Mouse (Mus musculus) testis, adult 2 months (tissue): Measurements from ENCODE around the gene Celsr1. TPM values are rescaled to one million over a fixed set of nuclear protein-coding genes. Genes with fewer than 3 reads are reported as not detected.

ENCODE experiments used
- H3K27ac ChIP-seq: fragments of 200-500 bp; 2 replicates; pipeline ENCODE4 v1.5.1; 2012; ENCODE audit warnings: low read depth, low read length; ENCODE audit not compliant: control insufficient read depth, insufficient read depth
- H3K27me3 ChIP-seq: fragments of 200-500 bp; 2 replicates; pipeline ENCODE4 v1.6.1; 2012; ENCODE audit warnings: mild to moderate bottlenecking, low read length, moderate library complexity; ENCODE audit not compliant: control insufficient read depth, insufficient read depth
- H3K36me3 ChIP-seq: fragments of 200-500 bp; 2 replicates; pipeline ENCODE4 v1.6.1; 2012; ENCODE audit warnings: mild to moderate bottlenecking, low read length; ENCODE audit not compliant: control insufficient read depth, insufficient read depth
- H3K4me1 ChIP-seq: fragments of 200-500 bp; 2 replicates; pipeline ENCODE4 v1.6.1; 2012; ENCODE audit warnings: low read length; ENCODE audit not compliant: control insufficient read depth, insufficient read depth
- H3K4me3 ChIP-seq: fragments of 200-500 bp; 2 replicates; pipeline ENCODE4 v1.5.1; 2012; ENCODE audit warnings: low read depth, mild to moderate bottlenecking, low read length, moderate library complexity, mixed read lengths; ENCODE audit not compliant: control insufficient read depth
- CTCF ChIP-seq: fragments of 200-500 bp; IDR thresholded peaks from 2 replicates; pipeline ENCODE4 v1.5.1; 2012; ENCODE audit warnings: low read depth, mild to moderate bottlenecking, inconsistent platforms, low read length, moderate library complexity; ENCODE audit not compliant: control insufficient read depth, insufficient read depth, insufficient replicate concordance
- POLR2A ChIP-seq: fragments of 200-500 bp; IDR thresholded peaks from 2 replicates; pipeline ENCODE4 v1.6.1; 2012; ENCODE audit warnings: low read depth, mild to moderate bottlenecking, inconsistent platforms, low read length, moderate library complexity; ENCODE audit not compliant: control insufficient read depth
- polyA plus RNA-seq: library from polyadenylated mRNA; depleted of rRNA; stranded (reverse); fragments of >200 nt; gene quantifications from 2 replicates; pipeline ENCODE4 v1.2.3, GENCODE M21; 2012

Celsr1 gene
- polyA plus RNA-seq, 1 experiment = 0.15 TPM

- Histone ChIP-seq H3K4me1 (no peaks in the 10 kb centered on the region), H3K4me3 (no peak overlapping the region), H3K27me3 (no peaks in the 10 kb centered on the region), H3K27ac (no peak overlapping the region), H3K36me3 (no peaks in the 10 kb centered on the region)
- no peak for TF ChIP-seq CTCF
- TF ChIP-seq POLR2A = no peak
Observed at GRCm38 (mm10) chr15:86049510-86049909, 15.9 kb upstream of the Celsr1 start.

DNA sequence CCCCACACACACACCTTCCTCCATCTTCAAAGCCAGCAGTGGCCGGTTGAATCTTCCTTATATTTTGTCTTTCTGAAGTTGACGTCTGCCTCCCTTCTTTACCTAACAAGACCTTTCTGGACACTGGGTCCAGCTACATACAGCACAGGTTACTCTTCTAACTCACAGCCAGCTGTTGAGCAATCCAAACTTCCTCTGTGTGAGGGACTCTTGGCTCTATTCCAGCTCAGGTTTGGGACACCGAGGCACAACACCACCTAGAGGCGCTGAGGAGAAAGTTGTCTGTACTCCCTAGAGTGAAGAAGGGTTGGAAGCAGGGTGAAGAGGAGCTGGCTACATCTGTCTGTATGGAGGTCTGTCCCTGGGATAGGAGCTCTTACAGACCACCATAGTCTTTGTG lies 8.8 kb upstream of the Celsr1 start:
- no peak overlapping the region for H3K4me3 ChIP-seq
- H3K4me1 ChIP-seq = no peaks in the 10 kb centered on the region
- no peak overlapping the region for H3K27ac ChIP-seq
- TF ChIP-seq POLR2A (no peak), CTCF (no peak)
- no peaks in the 10 kb centered on the region for H3K27me3 ChIP-seq
- no peaks in the 10 kb centered on the region for H3K36me3 ChIP-seq

DNA sequence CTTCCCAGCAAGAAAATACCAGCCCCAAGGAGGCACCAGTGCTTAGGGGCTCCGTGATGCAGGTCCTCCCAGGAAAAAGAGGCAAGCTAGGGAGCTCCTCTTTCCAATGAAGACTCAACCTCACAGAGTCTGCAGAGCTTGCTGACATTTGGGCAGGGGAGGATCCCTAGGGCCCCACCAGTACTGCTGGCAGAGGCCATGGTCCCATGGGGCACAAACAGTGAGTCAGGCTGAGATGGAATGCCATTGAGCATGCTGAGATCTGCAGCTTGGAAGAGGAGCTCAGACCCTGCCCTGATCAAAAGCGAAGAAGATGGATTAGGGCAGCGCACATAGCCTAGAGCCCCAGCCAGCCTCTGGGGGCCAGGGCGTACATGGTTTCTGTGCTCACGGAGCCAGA lies 7.8 kb upstream of the Celsr1 start:
- H3K27ac ChIP-seq = no peak overlapping the region
- TF ChIP-seq CTCF = no peak
- no peak for TF ChIP-seq POLR2A
- H3K4me1 ChIP-seq = no peaks in the 10 kb centered on the region

DNA sequence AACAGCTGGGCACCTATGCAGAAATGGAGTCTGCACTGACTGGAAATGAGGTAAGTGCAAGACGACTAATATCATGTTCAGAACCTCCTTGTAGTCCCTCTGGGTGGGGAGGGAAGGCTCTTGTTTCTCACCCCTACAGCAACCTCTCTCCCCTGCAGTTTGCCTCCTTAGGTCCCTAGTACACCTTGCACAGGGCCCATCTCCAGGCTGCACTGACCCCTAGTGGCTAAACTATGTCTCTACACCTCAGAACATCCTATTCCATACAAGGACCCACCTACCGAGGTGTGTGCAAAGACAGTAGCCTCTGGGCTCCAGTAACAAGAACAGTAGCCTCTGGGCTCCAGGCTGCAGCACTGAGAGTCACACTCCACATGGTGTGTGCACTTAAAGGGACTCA lies 5.2 kb upstream of the Celsr1 start:
- Histone ChIP-seq H3K36me3 (no peaks in the 10 kb centered on the region), H3K27me3 (no peaks in the 10 kb centered on the region), H3K27ac (no peak overlapping the region), H3K4me3 (peak overlapping the region; percentile 81), H3K4me1 (peaks cover 3% of the 10 kb centered on the region)
- TF ChIP-seq POLR2A = no peak
- TF ChIP-seq CTCF = peak; percentile 93; the same call in 1 of the 2 replicates

More for the DNA sequence above, 7.8 kb upstream of the Celsr1 start:
- H3K4me3 ChIP-seq = no peak overlapping the region
- H3K36me3 ChIP-seq = no peaks in the 10 kb centered on the region
- no peaks in the 10 kb centered on the region for H3K27me3 ChIP-seq

DNA sequence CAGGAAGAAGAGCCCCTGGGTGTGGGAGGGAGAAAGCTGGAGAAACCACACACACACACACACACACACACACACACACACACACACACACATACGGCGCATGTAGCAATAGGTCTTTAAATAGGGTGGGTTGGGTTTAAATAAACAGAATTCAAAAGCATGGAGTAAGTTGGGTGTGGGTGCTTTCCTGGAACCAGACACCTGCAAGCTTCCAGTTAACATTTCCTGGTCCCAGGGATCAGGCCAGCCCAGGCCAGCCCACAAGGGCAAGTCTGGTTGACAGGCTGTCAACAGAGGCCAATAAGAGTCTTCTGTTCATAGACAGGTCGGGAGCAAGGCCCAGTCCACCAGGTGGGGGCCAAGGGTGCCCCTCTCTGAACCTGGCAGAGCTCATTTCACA lies 2.3 kb upstream of the Celsr1 start:
- TF ChIP-seq POLR2A = no peak
- TF ChIP-seq CTCF = no peak
- no peak overlapping the region for H3K27ac ChIP-seq
- H3K27me3 ChIP-seq = no peaks in the 10 kb centered on the region
- peaks cover 13% of the 10 kb centered on the region for H3K4me1 ChIP-seq
- H3K4me3 ChIP-seq = no peak overlapping the region
- no peaks in the 10 kb centered on the region for H3K36me3 ChIP-seq

GRCm38 (mm10) chr15:86034781-86035360 lies 1.3 kb upstream of the Celsr1 start:
- Histone ChIP-seq H3K27me3 (no peaks in the 10 kb centered on the region), H3K4me3 (no peak overlapping the region), H3K27ac (no peak overlapping the region), H3K36me3 (no peaks in the 10 kb centered on the region), H3K4me1 (peaks cover 13% of the 10 kb centered on the region)
- no peak for TF ChIP-seq CTCF
- no peak for TF ChIP-seq POLR2A

DNA sequence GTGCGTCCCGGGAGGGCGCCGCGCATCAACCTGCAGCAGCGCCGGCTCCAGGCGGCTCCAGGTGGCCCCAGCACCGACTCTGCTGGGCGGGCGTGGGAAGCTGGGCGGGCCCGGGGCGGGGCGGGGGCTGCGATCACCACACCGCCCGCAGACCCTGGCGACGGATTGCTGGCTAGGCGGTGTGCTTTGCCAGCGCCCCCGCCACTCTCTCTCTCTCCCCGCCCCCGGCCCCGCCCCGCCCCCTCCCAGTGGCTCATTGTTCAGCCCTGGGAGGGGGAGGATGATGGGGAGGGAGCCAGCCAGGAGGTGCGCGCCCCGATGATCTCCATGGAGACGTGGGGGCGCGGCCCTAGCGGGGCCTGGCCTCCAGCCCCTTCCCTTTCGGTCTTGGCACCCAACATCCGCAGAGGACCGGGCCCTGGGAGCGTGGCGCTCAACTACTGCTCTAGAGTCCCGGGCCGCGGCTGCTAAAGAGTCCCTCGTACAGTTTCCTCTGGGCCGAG lies 495 bp upstream of the Celsr1 start:
- Histone ChIP-seq H3K36me3 (no peaks in the 10 kb centered on the region), H3K4me1 (peaks cover 13% of the 10 kb centered on the region), H3K4me3 (peak overlapping the region; percentile 41; the same call in 1 of the 2 replicates), H3K27me3 (no peaks in the 10 kb centered on the region), H3K27ac (no peak overlapping the region)
- TF ChIP-seq POLR2A (no peak), CTCF (no peak)

- TF ChIP-seq POLR2A = no peak
- TF ChIP-seq CTCF = peak; percentile 70; the same call in 1 of the 2 replicates
- no peak overlapping the region for H3K27ac ChIP-seq
- H3K36me3 ChIP-seq = no peaks in the 10 kb centered on the region
- H3K4me3 ChIP-seq = peak overlapping the region; percentile 41
- H3K4me1 ChIP-seq = peaks cover 13% of the 10 kb centered on the region
- H3K27me3 ChIP-seq = no peaks in the 10 kb centered on the region
Observed at GRCm38 (mm10) chr15:86032811-86033190, 776 bp downstream of the Celsr1 start.
